Mouse (Mus musculus) adrenal gland, postnatal 25 days (tissue): Measurements from ENCODE around the gene Snx10. TPM values are rescaled to one million over a fixed set of nuclear protein-coding genes. Genes with fewer than 3 reads are reported as not detected.
A peak's percentile ranks its signal among the peaks of the same experiment; 100 is the strongest.

Source experiments
- DNase-seq: peaks from one replicate; pipeline ENCODE4 v3.0.0; 2021; ENCODE audit warnings: mixed read lengths
- total RNA-seq: library from RNA; stranded (reverse); gene quantifications from 2 replicates; pipeline ENCODE4 v1.2.3, GENCODE M21; 2021

Gene Snx10
- total RNA-seq, 1 experiment from 2014 or later: 26.6 TPM

- peak; percentile 62 for DNase-seq
These were observed 62.3 kb downstream of the Snx10 start for GRCm38 (mm10) chr6:51585980-51586379.

GRCm38 (mm10) chr6:51587266-51587665 is 63.6 kb downstream of the Snx10 start:
- DNase-seq: no peak

GRCm38 (mm10) chr6:51591264-51591663 is 67.6 kb downstream of the Snx10 start:
- no peak for DNase-seq

- no peak for DNase-seq
These were observed 68.1 kb downstream of the Snx10 start for GRCm38 (mm10) chr6:51591844-51592243.

GRCm38 (mm10) chr6:51592356-51593115 is 68.8 kb downstream of the Snx10 start:
- peak; percentile 87 for DNase-seq

GRCm38 (mm10) chr6:51593446-51594035 is 69.8 kb downstream of the Snx10 start:
- DNase-seq: no peak

- DNase-seq: no peak
These were observed 70.8 kb downstream of the Snx10 start for GRCm38 (mm10) chr6:51594516-51594915.

GRCm38 (mm10) chr6:51598058-51598457 is 74.4 kb downstream of the Snx10 start:
- DNase-seq: no peak

GRCm38 (mm10) chr6:51600412-51600811 is 76.7 kb downstream of the Snx10 start:
- no peak for DNase-seq

- no peak for DNase-seq
These were observed 78.6 kb downstream of the Snx10 start for GRCm38 (mm10) chr6:51602341-51602740.

GRCm38 (mm10) chr6:51603691-51604090 is 80.0 kb downstream of the Snx10 start:
- no peak for DNase-seq

- DNase-seq: no peak
These were observed 82.5 kb downstream of the Snx10 start for GRCm38 (mm10) chr6:51606245-51606644.

GRCm38 (mm10) chr6:51606803-51607202 is 83.1 kb downstream of the Snx10 start:
- no peak for DNase-seq

GRCm38 (mm10) chr6:51611621-51612020 is 87.9 kb downstream of the Snx10 start:
- DNase-seq: no peak

GRCm38 (mm10) chr6:51612371-51613051 is 88.8 kb downstream of the Snx10 start:
- peak; percentile 64 for DNase-seq

GRCm38 (mm10) chr6:51613661-51614060 is 90.0 kb downstream of the Snx10 start:
- DNase-seq: no peak

- no peak for DNase-seq
These were observed 103.1 kb downstream of the Snx10 start for GRCm38 (mm10) chr6:51626843-51627242.

- DNase-seq: no peak
These were observed 106.0 kb downstream of the Snx10 start for GRCm38 (mm10) chr6:51629671-51630070.

- DNase-seq: no peak
These were observed 106.5 kb downstream of the Snx10 start for GRCm38 (mm10) chr6:51630184-51630583.

GRCm38 (mm10) chr6:51632928-51633662 is 109.4 kb downstream of the Snx10 start:
- DNase-seq: no peak

- DNase-seq: no peak
These were observed 110.1 kb downstream of the Snx10 start for GRCm38 (mm10) chr6:51633663-51634362.

- DNase-seq: no peak
These were observed 112.4 kb downstream of the Snx10 start for GRCm38 (mm10) chr6:51636019-51636568.
